Mouse (Mus musculus) C2C12 (cell line): ENCODE results near the gene Stox2. TPM values are rescaled to one million over a fixed set of nuclear protein-coding genes. Genes with fewer than 3 reads are reported as not detected.

Experiments used
- H3K27me3 ChIP-seq: one replicate; pipeline ENCODE4 v1.6.1; 2011; ENCODE audit not compliant: control insufficient read depth, insufficient read depth, insufficient read length
- H3K36me3 ChIP-seq: one replicate; pipeline ENCODE4 v1.6.1; 2011; ENCODE audit not compliant: control insufficient read depth, insufficient read depth
- H3K4me3 ChIP-seq: one replicate; pipeline ENCODE4 v1.5.1; 2011; ENCODE audit warnings: mild to moderate bottlenecking, control low read depth; ENCODE audit not compliant: poor library complexity, insufficient read depth, severe bottlenecking
- H3K79me2 ChIP-seq: one replicate; pipeline ENCODE4 v1.6.1; 2011; ENCODE audit not compliant: control insufficient read depth, insufficient read depth
- H3K79me3 ChIP-seq: one replicate; pipeline ENCODE4 v1.6.1; 2011; ENCODE audit warnings: low read depth, control low read depth
- H3ac ChIP-seq: one replicate; pipeline ENCODE3; 2011; ENCODE audit warnings: low read depth; ENCODE audit not compliant: control insufficient read depth, insufficient read length
- CEBPB ChIP-seq: IDR thresholded peaks from one replicate; pipeline ENCODE4 v1.6.1; 2011; ENCODE audit warnings: low read depth, mild to moderate bottlenecking, control low read depth, moderate library complexity
- CTCF ChIP-seq: IDR thresholded peaks from one replicate; pipeline ENCODE4 v1.5.1; 2011; ENCODE audit not compliant: control insufficient read depth, insufficient read depth, insufficient read length
- FOSL1 ChIP-seq: IDR thresholded peaks from one replicate; pipeline ENCODE4 v1.8.0; 2011; ENCODE audit warnings: mild to moderate bottlenecking, low read length; ENCODE audit not compliant: poor library complexity, insufficient read depth, severe bottlenecking
- MAX ChIP-seq: IDR thresholded peaks from one replicate; pipeline ENCODE4 v1.6.1; 2011; ENCODE audit warnings: mild to moderate bottlenecking, control low read depth
- MYOD1 ChIP-seq: IDR thresholded peaks from one replicate; pipeline ENCODE4 v1.6.1; 2011; ENCODE audit warnings: low read depth; ENCODE audit not compliant: control insufficient read depth, insufficient read length
- MYOG ChIP-seq: IDR thresholded peaks from one replicate; pipeline ENCODE4 v1.6.1; 2011; ENCODE audit not compliant: control insufficient read depth, insufficient read length; ENCODE audit errors: extremely low read depth
- USF1 ChIP-seq: IDR thresholded peaks from one replicate; pipeline ENCODE4 v1.6.1; 2011; ENCODE audit warnings: low read depth, mild to moderate bottlenecking, control low read depth, moderate library complexity
- polyA plus RNA-seq: library from polyadenylated mRNA; unstranded; fragments of >200 nt; fragmentation: generic; extraction: Trizol; gene quantifications from one replicate; pipeline ENCODE4 v1.2.1, GENCODE M21; 2012; ENCODE audit warnings: missing spikeins

Stox2 gene
- polyA plus RNA-seq, 1 experiment = 0.01 TPM

- peaks cover 6% of the 10 kb centered on the region for H3K27me3 ChIP-seq
- H3ac ChIP-seq = no peak overlapping the region
- H3K4me3 ChIP-seq = no peak overlapping the region
- H3K36me3 ChIP-seq = no peaks in the 10 kb centered on the region
- H3K79me3 ChIP-seq = no peaks in the 10 kb centered on the region
- TF ChIP-seq USF1 = no peak
- no peak for TF ChIP-seq MYOD1
- TF ChIP-seq MYOG = no peak
- H3K79me2 ChIP-seq = no peaks in the 10 kb centered on the region
Measured at GRCm38 (mm10) chr8:47367029-47367428, 79.1 kb downstream of the Stox2 start.

- H3K79me3 ChIP-seq = no peaks in the 10 kb centered on the region
- no peak for TF ChIP-seq MYOG
- no peak for TF ChIP-seq CEBPB
- TF ChIP-seq CTCF = no peak
- TF ChIP-seq USF1 = no peak
- TF ChIP-seq MAX = no peak
- no peak for TF ChIP-seq FOSL1
- TF ChIP-seq MYOD1 = no peak
- H3ac ChIP-seq = no peak overlapping the region
- H3K4me3 ChIP-seq = no peak overlapping the region
- H3K79me2 ChIP-seq = no peaks in the 10 kb centered on the region
- peaks cover 4% of the 10 kb centered on the region for H3K27me3 ChIP-seq
- no peaks in the 10 kb centered on the region for H3K36me3 ChIP-seq
Measured at GRCm38 (mm10) chr8:47363271-47363670, 82.9 kb downstream of the Stox2 start.

GRCm38 (mm10) chr8:47355340-47355906 lies 90.7 kb downstream of the Stox2 start:
- Histone ChIP-seq H3K27me3 (peaks cover 5% of the 10 kb centered on the region), H3ac (no peak overlapping the region), H3K36me3 (no peaks in the 10 kb centered on the region), H3K79me2 (no peaks in the 10 kb centered on the region), H3K79me3 (no peaks in the 10 kb centered on the region), H3K4me3 (no peak overlapping the region)
- TF ChIP-seq FOSL1 (no peak), CTCF (no peak), MYOD1 (no peak), USF1 (no peak), CEBPB (no peak), MAX (no peak), MYOG (no peak)

GRCm38 (mm10) chr8:47354523-47355168 lies 91.5 kb downstream of the Stox2 start:
- TF ChIP-seq MAX (no peak), CEBPB (no peak), FOSL1 (no peak), USF1 (no peak), CTCF (no peak), MYOD1 (no peak), MYOG (no peak)
- Histone ChIP-seq H3K4me3 (no peak overlapping the region), H3K79me2 (no peaks in the 10 kb centered on the region), H3K79me3 (no peaks in the 10 kb centered on the region), H3K27me3 (peaks cover 5% of the 10 kb centered on the region), H3ac (no peak overlapping the region), H3K36me3 (no peaks in the 10 kb centered on the region)

DNA sequence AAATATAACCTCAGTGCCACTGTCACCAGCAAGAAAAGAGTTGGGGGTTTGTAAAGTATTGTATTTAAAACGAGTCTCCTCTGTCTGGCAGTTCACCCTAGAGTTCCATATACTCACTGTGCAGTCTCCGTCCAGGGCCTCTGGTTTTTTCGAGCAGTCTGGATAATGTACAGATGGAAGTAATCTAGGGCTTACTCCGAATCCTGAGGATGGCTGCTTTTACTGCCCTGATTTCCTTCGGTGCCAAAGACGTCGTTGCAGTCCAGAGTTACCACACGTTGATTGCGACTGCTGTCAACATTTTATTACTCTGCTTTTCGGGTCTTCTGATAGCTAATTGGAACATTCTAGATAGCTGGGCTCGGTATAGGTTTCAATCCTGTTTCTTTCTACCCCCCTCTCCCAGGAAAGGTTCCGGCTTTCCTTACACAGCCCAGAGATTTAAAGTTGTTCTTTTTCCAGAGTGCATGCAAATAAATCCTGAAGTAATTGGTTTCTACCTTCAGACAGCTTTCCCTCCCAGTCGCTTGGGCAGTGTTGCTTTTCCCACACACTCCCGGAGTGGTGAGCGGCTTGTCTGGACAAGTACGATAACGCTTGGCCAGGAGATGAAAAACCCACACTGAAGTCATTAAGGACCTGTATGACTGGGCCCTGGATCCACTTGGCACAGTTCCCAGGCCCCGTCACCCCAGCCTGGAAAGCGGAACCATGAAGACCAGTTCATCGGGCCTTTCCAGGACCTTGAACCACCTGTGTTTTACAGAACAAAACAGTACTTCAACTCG lies 94.1 kb downstream of the Stox2 start:
- Histone ChIP-seq H3K79me3 (no peaks in the 10 kb centered on the region), H3K4me3 (no peak overlapping the region)
- no peak for TF ChIP-seq MYOD1
- no peak for TF ChIP-seq CTCF
- TF ChIP-seq CEBPB = no peak
- no peak for TF ChIP-seq MYOG
- no peak for TF ChIP-seq USF1
- TF ChIP-seq FOSL1 = no peak
- no peak for TF ChIP-seq MAX

More for the DNA sequence above, 94.1 kb downstream of the Stox2 start:
- Histone ChIP-seq H3K27me3 (peaks cover 5% of the 10 kb centered on the region), H3K36me3 (no peaks in the 10 kb centered on the region), H3ac (no peak overlapping the region), H3K79me2 (no peaks in the 10 kb centered on the region)
